Mouse (Mus musculus): ENCODE measurements around the gene Ccr10. TPM values are rescaled to one million over a fixed set of nuclear protein-coding genes. Genes with fewer than 3 reads are reported as not detected.

Ccr10 gene
- total RNA-seq, 2 experiments from 2014 or later = 0.43 TPM; not detected in 1

- no peak for DNase-seq
Measured at GRCm38 (mm10) chr11:101188166-101188805, 13.0 kb upstream of the Ccr10 start.

GRCm38 (mm10) chr11:101187541-101187940 lies 12.3 kb upstream of the Ccr10 start:
- DNase-seq = no peak

GRCm38 (mm10) chr11:101186526-101187247 lies 11.4 kb upstream of the Ccr10 start:
- no peak for DNase-seq

- DNase-seq = no peak
Measured at GRCm38 (mm10) chr11:101185441-101185840, 10.2 kb upstream of the Ccr10 start.

- no peak for DNase-seq
Measured at GRCm38 (mm10) chr11:101184984-101185383, 9.7 kb upstream of the Ccr10 start.

- no peak for DNase-seq
Measured at GRCm38 (mm10) chr11:101182771-101183517, 7.7 kb upstream of the Ccr10 start.

GRCm38 (mm10) chr11:101181961-101182360 lies 6.7 kb upstream of the Ccr10 start:
- no peak for DNase-seq

- peak; percentile 74 to 77 for DNase-seq
Measured at GRCm38 (mm10) chr11:101180846-101181740, 5.8 kb upstream of the Ccr10 start.

- no peak for DNase-seq
Measured at GRCm38 (mm10) chr11:101180261-101180660, 5.0 kb upstream of the Ccr10 start.

GRCm38 (mm10) chr11:101179306-101179705 lies 4.1 kb upstream of the Ccr10 start:
- no peak for DNase-seq

GRCm38 (mm10) chr11:101178061-101179058 lies 3.1 kb upstream of the Ccr10 start:
- DNase-seq = no peak

GRCm38 (mm10) chr11:101176933-101177773 lies 1.9 kb upstream of the Ccr10 start:
- DNase-seq = peak; percentile 59 to 74

GRCm38 (mm10) chr11:101176117-101176691 lies 961 bp upstream of the Ccr10 start:
- DNase-seq = peak; percentile 62 to 72

GRCm38 (mm10) chr11:101175636-101176116 lies 433 bp upstream of the Ccr10 start:
- no peak for DNase-seq

- DNase-seq = peak in 1 of 2 experiments; percentile 46
Measured at GRCm38 (mm10) chr11:101174389-101174745, 876 bp downstream of the Ccr10 start.

GRCm38 (mm10) chr11:101173631-101174388 lies 1.4 kb downstream of the Ccr10 start:
- DNase-seq = peak; percentile 87 to 89

- DNase-seq = peak in 1 of 2 experiments; percentile 55
Measured at GRCm38 (mm10) chr11:101173112-101173511, 2.1 kb downstream of the Ccr10 start.

- no peak for DNase-seq
Measured at GRCm38 (mm10) chr11:101172434-101172815, 2.8 kb downstream of the Ccr10 start.

Measured in adrenal gland, postnatal 36 days (tissue).